ENCODE assay signal across 13 mouse cellular contexts in genomic region chr13:106865547-106865946, GRCm38 (mm10).
DNase-seq lines count a peak whose midpoint lies in the region; ATAC-seq lines count a peak whose summit lies in the region.
"Had no signal": no experiment of that assay in that cellular context is flagged by ENCODE, and none has a peak within 500 bp of the region (broad histone marks: within the 10 kb centered on the region; RNA-seq: fewer than 3 reads in every experiment).

No protein-coding gene starts in this region.

- H3K4me1 ChIP-seq in liver, embryonic 15.5 days (replicated peaks), result peaks cover 20% of the 10 kb centered on the region
- H3K4me1 ChIP-seq: embryonic facial prominence, embryonic 12.5 days; forebrain, embryonic 10.5 days; midbrain, embryonic 12.5 days had no signal

- peak overlapping the region; percentile 33; the same call in 1 of the 2 replicates for H3K4me2 ChIP-seq in liver, embryonic 15.5 days
- H3K4me2 ChIP-seq: embryonic facial prominence, embryonic 12.5 days; midbrain, embryonic 12.5 days had no signal

- H3K4me3 ChIP-seq in liver, embryonic 15.5 days (replicated peaks), result no peak overlapping the region
- H3K4me3 ChIP-seq: embryonic facial prominence, embryonic 12.5 days; forebrain, embryonic 10.5 days; midbrain, embryonic 12.5 days had no signal

- H3K9ac ChIP-seq in liver, embryonic 15.5 days, result no peak overlapping the region
- H3K9ac ChIP-seq: embryonic facial prominence, embryonic 12.5 days; midbrain, embryonic 12.5 days had no signal

- peak; percentile 97 for ATAC-seq in erythroblast, adult 5-6 weeks (replicated peaks; ENCODE audit: low FRiP score, poor library complexity, severe bottlenecking)
- ATAC-seq in liver, embryonic 15.5 days (ENCODE audit: insufficient read depth), result peak; percentile 100
- ATAC-seq: hindbrain, postnatal 0 days had no signal

- H3K27me3 ChIP-seq in liver, embryonic 15.5 days, result no peaks in the 10 kb centered on the region
- H3K27me3 ChIP-seq: embryonic facial prominence, embryonic 12.5 days; midbrain, embryonic 12.5 days had no signal

- peaks cover 26% of the 10 kb centered on the region for H3K36me3 ChIP-seq in liver, embryonic 15.5 days (replicated peaks)

- H3K9me3 ChIP-seq in liver, embryonic 15.5 days (replicated peaks), result no peaks in the 10 kb centered on the region
- H3K9me3 ChIP-seq: embryonic facial prominence, embryonic 12.5 days; forebrain, embryonic 10.5 days; midbrain, embryonic 12.5 days had no signal

- WGBS in liver, embryonic 15.5 days (ENCODE audit: insufficient replicate concordance), result 19% methylated on average over 2 of the region's 2 CpGs

- peak; percentile 8 for DNase-seq in spleen, adult 12 weeks (ENCODE audit: low spot score)
- no peak for DNase-seq in spleen, adult 18-20 months
- DNase-seq in cerebellum, postnatal 36 days, result no peak
- no peak for DNase-seq in MN1 (ENCODE audit: low spot score)
- no peak for DNase-seq in cerebellum, adult 11 months
- DNase-seq: adrenal gland, postnatal 25 days; thymus, postnatal 4 days had no signal

- H3K27ac ChIP-seq in liver, embryonic 15.5 days (replicated peaks), result peak overlapping the region; percentile 83
- H3K27ac ChIP-seq: embryonic facial prominence, embryonic 12.5 days; forebrain, embryonic 10.5 days; hindbrain, postnatal 0 days; midbrain, embryonic 12.5 days had no signal
